Mouse (Mus musculus): ENCODE measurements at regions not wholly inside any gene's neighbourhood (a gene's known extent, or its start where the extent isn't known, plus 50 kb on each side); places are given as distances from the start of the nearest gene placed in this dataset.
A peak's percentile ranks its signal among the peaks of the same experiment; 100 is the strongest.

- no peak for DNase-seq (ENCODE audit: low read depth, low spot score)
Observed at GRCm38 (mm10) chr11:23996250-23996649, 78.6 kb downstream of the A830031A19Rik start.

- no peak for DNase-seq (ENCODE audit: low read depth, low spot score)
Observed at GRCm38 (mm10) chr11:23994160-23994559, 80.7 kb downstream of the A830031A19Rik start.

GRCm38 (mm10) chr11:23987532-23988450, 87.1 kb downstream of the A830031A19Rik start:
- DNase-seq (ENCODE audit: low read depth, low spot score) = peak; percentile 64

GRCm38 (mm10) chr11:23985231-23985630, 89.6 kb downstream of the A830031A19Rik start:
- DNase-seq (ENCODE audit: low read depth, low spot score) = no peak

- peak; percentile 75 for DNase-seq (ENCODE audit: low read depth, low spot score)
Observed at GRCm38 (mm10) chr11:23979332-23979731, 84.3 kb upstream of the Papolg start.

- no peak for DNase-seq (ENCODE audit: low read depth, low spot score)
Observed at GRCm38 (mm10) chr11:23978300-23978699, 83.2 kb upstream of the Papolg start.

- no peak for DNase-seq (ENCODE audit: low read depth, low spot score)
Observed at GRCm38 (mm10) chr11:23977096-23977495, 82.0 kb upstream of the Papolg start.

- peak; percentile 61 for DNase-seq (ENCODE audit: low read depth, low spot score)
Observed at GRCm38 (mm10) chr11:23954323-23954722, 59.3 kb upstream of the Papolg start.

- no peak for DNase-seq (ENCODE audit: low read depth, low spot score)
Observed at GRCm38 (mm10) chr11:23945966-23946365, 50.9 kb upstream of the Papolg start.

Measured in A20 (cell line).